Mouse (Mus musculus) gastrocnemius, postnatal 4 days (tissue): ENCODE results near the gene Nipsnap1. TPM values are rescaled to one million over a fixed set of nuclear protein-coding genes. Genes with fewer than 3 reads are reported as not detected.

Source experiments
- DNase-seq, 2 experiments: peaks; one replicate each; pipeline ENCODE4 v3.0.0; 2021 to 2022; ENCODE audit warnings: low spot score in 2 of 2, mixed read lengths in 2 of 2
- total RNA-seq, 2 experiments: library from RNA; stranded (reverse); gene quantifications; 2 replicates each; pipeline ENCODE4 v1.2.3; 2021

The Nipsnap1 gene
- total RNA-seq, 2 experiments from 2014 or later = 4.0 to 4.1 TPM

DNA sequence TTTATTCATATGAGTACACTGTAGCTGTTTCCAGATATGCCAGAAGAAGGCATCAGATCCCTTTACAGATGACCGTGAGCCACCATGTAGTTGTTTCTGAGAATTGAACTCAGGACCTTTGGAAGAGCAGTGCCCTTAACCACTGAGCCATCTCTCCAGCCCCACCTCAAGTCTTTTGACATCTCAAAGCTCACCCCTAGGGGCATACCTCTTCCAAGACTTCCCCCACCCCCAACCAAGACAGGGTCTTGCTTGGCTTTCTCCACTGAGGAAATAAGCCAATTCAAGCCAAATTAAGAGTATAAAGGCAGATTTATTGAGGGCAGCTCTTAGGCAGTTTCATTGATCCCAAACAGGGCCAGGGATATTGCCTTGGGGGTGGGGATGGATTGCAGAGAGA is 11.0 kb upstream of the Nipsnap1 start:
- no peak for DNase-seq

- peak in 1 of 2 experiments; percentile 64 for DNase-seq
Measured at GRCm38 (mm10) chr11:4865645-4866251, 8.0 kb upstream of the Nipsnap1 start.

GRCm38 (mm10) chr11:4874551-4874950 is 800 bp downstream of the Nipsnap1 start:
- no peak for DNase-seq

- DNase-seq = no peak
Measured at GRCm38 (mm10) chr11:4881087-4881486, 7.3 kb downstream of the Nipsnap1 start.

DNA sequence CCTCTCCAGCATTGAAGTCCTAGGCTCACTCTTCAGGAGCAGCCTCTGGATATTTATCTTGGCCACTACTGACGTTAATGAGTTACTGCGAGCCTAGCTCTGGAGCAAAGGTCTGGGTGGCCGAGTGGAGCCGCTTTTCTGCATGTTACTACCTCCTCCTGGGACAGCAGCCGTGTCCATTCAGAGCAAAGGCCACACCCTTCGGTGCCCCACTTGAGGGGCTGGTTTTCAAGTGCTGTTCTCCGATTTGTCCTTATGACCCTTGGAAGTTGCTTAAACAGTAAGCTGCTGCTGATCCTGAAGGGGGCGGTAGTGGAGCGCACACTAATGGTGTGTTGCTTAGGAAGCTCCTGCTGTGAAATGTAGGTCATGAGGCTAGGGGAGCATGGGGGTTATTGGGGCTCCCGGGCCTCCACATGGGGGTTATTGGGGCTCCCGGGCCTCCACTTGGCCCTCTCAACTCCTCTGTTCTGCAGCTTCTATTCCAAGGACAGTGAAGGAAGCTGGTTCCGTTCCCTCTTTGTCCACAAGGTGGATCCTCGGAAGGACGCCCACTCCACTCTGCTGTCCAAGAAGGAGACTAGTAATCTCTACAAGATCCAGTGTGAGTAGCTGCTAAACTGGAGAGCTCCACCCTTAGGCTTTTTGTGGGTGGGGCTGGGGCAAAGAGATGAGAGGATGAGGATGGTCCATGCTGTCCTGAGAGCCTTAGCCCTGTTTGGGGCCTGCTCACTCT is 9.3 kb downstream of the Nipsnap1 start:
- DNase-seq = peak in 1 of 2 experiments; percentile 51

DNA sequence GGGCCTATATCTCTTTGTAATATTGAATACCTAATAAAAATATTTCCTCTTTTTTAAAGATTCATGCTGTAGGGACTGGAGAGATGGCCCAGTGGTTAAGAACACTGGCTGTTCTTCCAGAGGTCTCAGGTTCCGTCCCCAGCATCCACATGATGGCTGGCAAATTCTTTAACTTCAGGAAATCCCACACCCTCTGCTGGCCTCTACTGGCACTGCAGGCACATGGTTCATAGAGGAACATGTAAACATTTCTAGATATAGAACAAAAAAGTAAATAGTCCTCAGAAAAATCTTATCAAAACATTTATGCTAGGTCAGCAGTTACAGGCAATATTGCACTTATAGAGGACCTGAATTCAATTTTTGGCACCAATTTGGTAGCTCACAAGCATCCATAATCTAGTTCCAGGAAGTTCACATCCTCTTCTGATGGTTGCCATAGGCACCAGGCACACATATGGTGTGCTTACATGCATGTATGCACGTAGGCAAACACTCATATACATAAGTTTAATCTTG is 11.7 kb downstream of the Nipsnap1 start:
- peak in 1 of 2 experiments; percentile 37 for DNase-seq

- DNase-seq = no peak
Measured at GRCm38 (mm10) chr11:4886987-4887386, 13.2 kb downstream of the Nipsnap1 start.

- DNase-seq = peak; percentile 44 to 76
Measured at GRCm38 (mm10) chr11:4894848-4895816, 21.4 kb downstream of the Nipsnap1 start, which contains the start of gene Thoc5. Thoc5 (plus strand) TSS chr11:4895320.

DNA sequence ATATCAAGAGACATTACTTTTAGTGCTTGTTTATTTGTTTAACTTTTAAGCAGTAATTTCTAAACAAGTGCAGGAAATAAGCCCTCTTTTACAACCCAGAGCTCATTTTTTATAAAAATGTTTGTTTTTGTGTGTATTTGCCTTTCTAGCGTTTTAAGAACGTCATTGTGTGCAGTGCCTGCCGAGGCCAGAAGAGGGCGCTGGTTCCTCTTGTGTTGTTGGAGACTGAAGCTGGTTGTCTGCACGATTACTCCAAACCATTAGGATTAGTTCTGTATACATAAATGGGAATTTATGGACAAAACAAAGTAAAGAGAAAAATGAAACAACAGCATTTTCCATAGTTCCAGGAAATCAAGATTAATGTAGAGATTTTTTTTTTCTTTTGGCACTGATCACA is 26.7 kb downstream of the Nipsnap1 start:
- DNase-seq = no peak

GRCm38 (mm10) chr11:4901956-4902355 is 28.2 kb downstream of the Nipsnap1 start:
- DNase-seq = no peak

DNA sequence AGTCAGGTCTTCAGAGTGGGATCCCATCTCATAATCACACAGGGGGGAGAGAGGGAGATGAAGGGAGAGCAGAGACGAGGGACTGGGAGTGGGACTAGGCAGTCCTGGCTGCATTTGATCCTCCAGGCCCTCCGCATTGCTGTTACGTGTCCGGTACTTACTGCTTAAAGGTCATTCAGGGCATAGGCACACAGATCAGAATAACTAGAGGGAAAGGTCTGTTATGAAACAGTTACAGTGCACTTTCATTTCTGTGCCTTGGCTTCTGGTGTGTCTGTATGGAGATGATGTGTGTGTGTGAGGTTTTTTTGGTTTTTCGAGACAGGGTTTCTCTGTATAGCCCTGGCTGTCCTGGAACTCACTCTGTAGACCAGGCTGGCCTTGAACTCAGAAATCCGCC is 32.5 kb downstream of the Nipsnap1 start:
- no peak for DNase-seq

DNA sequence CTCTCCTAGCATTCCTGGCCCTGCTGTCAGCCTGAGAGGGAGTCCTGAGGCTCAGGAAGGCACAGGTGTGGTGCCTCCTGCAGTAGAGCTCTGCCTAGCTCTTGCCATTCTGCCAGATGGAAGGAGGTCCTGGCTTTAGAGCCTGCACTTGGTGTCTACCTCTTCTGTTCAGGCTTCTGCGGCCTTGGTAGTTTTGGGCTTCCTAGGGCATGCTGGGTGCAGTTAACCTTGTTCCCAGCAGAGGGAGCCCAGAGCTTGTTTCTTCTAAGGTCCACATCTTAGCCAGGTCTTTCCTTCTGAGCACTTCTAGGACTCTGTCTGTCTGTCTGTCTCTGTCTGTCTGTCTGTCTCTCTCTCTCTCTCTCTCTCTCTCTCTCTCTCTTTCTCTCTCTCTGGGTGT is 42.3 kb downstream of the Nipsnap1 start:
- peak in 1 of 2 experiments; percentile 25 for DNase-seq

- no peak for DNase-seq
Measured at GRCm38 (mm10) chr11:4921281-4921680, 47.5 kb downstream of the Nipsnap1 start.

DNA sequence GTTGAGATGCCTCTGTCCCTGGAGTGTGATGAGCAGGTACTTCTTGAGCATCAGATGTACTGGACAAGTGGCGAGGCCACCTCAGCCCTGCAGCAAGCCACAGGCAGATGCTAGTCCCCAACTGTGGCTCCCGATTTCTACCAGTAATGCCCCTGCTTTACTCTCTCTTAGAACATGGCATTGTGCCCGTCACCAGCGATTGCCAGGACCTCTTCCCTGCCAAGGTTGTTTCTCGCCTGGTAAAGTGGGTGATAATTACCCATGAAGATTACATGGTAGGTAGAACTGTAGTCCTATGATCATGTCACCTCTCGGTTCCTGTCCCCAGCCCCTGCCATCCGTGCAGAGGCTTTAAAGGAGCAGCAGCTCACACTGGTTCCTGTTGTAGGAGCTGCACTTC is 48.0 kb downstream of the Nipsnap1 start:
- no peak for DNase-seq

GRCm38 (mm10) chr11:4927224-4927623 is 53.5 kb downstream of the Nipsnap1 start:
- no peak for DNase-seq

- no peak for DNase-seq
Measured at GRCm38 (mm10) chr11:4931009-4931601, 57.4 kb downstream of the Nipsnap1 start.

DNA sequence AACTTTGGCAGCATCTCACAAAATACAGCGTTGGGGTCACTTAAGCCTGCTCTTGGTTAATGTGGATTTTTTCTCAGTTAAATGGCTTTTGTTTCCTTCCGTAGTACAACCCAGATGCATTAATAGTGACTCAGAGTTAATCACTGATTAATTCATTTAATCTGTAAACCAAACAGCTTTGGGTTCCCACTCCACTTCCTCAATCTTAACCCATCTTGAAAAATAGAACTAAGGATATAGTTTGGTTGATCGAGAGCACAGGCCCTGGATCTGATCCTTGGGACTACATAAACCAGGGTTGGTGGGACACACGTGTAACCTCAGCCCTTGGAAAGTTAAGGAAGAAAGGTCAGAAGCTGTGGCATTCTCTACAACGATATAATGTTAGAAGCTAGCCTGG is 62.5 kb downstream of the Nipsnap1 start:
- no peak for DNase-seq
